Mouse (Mus musculus) myocyte (in vitro differentiated cells): ENCODE data around the gene Zc3h18. TPM values are rescaled to one million over a fixed set of nuclear protein-coding genes. Genes with fewer than 3 reads are reported as not detected.

Experiments
- H3K27me3 ChIP-seq: one replicate; pipeline ENCODE4 v1.6.1; 2011; ENCODE audit not compliant: control insufficient read depth, insufficient read depth, insufficient read length
- H3K36me3 ChIP-seq: one replicate; pipeline ENCODE4 v1.6.1; 2011; ENCODE audit not compliant: control insufficient read depth, insufficient read depth
- H3K4me2 ChIP-seq: one replicate; pipeline ENCODE4 v1.6.1; 2011; ENCODE audit warnings: low read depth, control low read depth
- H3K4me3 ChIP-seq: one replicate; pipeline ENCODE4 v1.5.1; 2011; ENCODE audit warnings: mild to moderate bottlenecking, control low read depth, moderate library complexity
- H3K79me2 ChIP-seq: one replicate; pipeline ENCODE4 v1.6.1; 2011; ENCODE audit not compliant: control insufficient read depth, insufficient read depth
- H3ac ChIP-seq: one replicate; pipeline ENCODE4 v1.6.1; 2011; ENCODE audit not compliant: control insufficient read depth, insufficient read length
- CEBPB ChIP-seq: IDR thresholded peaks from 2 replicates; pipeline ENCODE4 v1.6.1; 2011; ENCODE audit warnings: mild to moderate bottlenecking, moderate library complexity; ENCODE audit not compliant: poor library complexity, insufficient read depth, severe bottlenecking
- E2F4 ChIP-seq: IDR thresholded peaks from one replicate; pipeline ENCODE4 v1.6.1; 2011; ENCODE audit warnings: mild to moderate bottlenecking, control low read depth, moderate library complexity; ENCODE audit not compliant: insufficient read depth
- MAX ChIP-seq: IDR thresholded peaks from one replicate; pipeline ENCODE4 v1.6.1; 2011; ENCODE audit warnings: low read depth, mild to moderate bottlenecking, control low read depth
- MYOD1 ChIP-seq, 3 experiments: IDR thresholded peaks; one replicate each; pipeline ENCODE4 v1.6.1; 2011; ENCODE audit warnings: control low read depth in 2 of 3, low read depth in 2 of 3, mild to moderate bottlenecking in 2 of 3, moderate library complexity in 1 of 3; ENCODE audit not compliant: insufficient read length in 2 of 3, control insufficient read depth in 1 of 3
- MYOG ChIP-seq, 3 experiments: IDR thresholded peaks; one replicate each; pipeline ENCODE4 v1.6.1; 2011; ENCODE audit warnings: control low read depth in 2 of 3, low read depth in 2 of 3, mild to moderate bottlenecking in 2 of 3; ENCODE audit not compliant: insufficient read length in 2 of 3, control insufficient read depth in 1 of 3, insufficient read depth in 1 of 3
- POLR2A ChIP-seq: IDR thresholded peaks from one replicate; pipeline ENCODE4 v1.6.1; 2011; ENCODE audit warnings: low read depth, mild to moderate bottlenecking, control low read depth, moderate library complexity; ENCODE audit not compliant: insufficient read length
- POLR2AphosphoS2 ChIP-seq: IDR thresholded peaks from one replicate; pipeline ENCODE4 v1.6.1; 2011; ENCODE audit warnings: low read depth, control low read depth; ENCODE audit not compliant: insufficient read length
- REST ChIP-seq: IDR thresholded peaks from one replicate; pipeline ENCODE4 v1.6.1; 2011; ENCODE audit warnings: mild to moderate bottlenecking, control low read depth, moderate library complexity; ENCODE audit not compliant: insufficient read depth, insufficient read length
- SRF ChIP-seq: IDR thresholded peaks from one replicate; pipeline ENCODE4 v1.6.1; 2011; ENCODE audit warnings: low read depth; ENCODE audit not compliant: control insufficient read depth, insufficient read length
- TCF12 ChIP-seq: IDR thresholded peaks from one replicate; pipeline ENCODE4 v1.6.1; 2011; ENCODE audit warnings: mild to moderate bottlenecking, control low read depth; ENCODE audit not compliant: poor library complexity, insufficient read depth, severe bottlenecking
- TCF3 ChIP-seq: IDR thresholded peaks from one replicate; pipeline ENCODE4 v1.6.1; 2011; ENCODE audit warnings: low read depth, control low read depth; ENCODE audit not compliant: insufficient read length
- USF1 ChIP-seq: IDR thresholded peaks from one replicate; pipeline ENCODE4 v1.6.1; 2011; ENCODE audit warnings: low read depth, mild to moderate bottlenecking, control low read depth, moderate library complexity
- polyA plus RNA-seq: library from polyadenylated mRNA; unstranded; fragments of >200 nt; fragmentation: generic; extraction: Trizol; gene quantifications from one replicate; pipeline ENCODE4 v1.2.1, GENCODE M21; 2012; ENCODE audit warnings: missing spikeins

Zc3h18 gene
- polyA plus RNA-seq, 1 experiment = 28.8 TPM

- Histone ChIP-seq H3K4me2 (peak overlapping the region; percentile 64), H3K36me3 (no peaks in the 10 kb centered on the region), H3K27me3 (no peaks in the 10 kb centered on the region), H3K79me2 (no peaks in the 10 kb centered on the region), H3ac (no peak overlapping the region), H3K4me3 (no peak overlapping the region)
- no peak for TF ChIP-seq CEBPB
- no peak for TF ChIP-seq TCF3
- no peak for TF ChIP-seq MAX
- no peak for TF ChIP-seq REST
- no peak for TF ChIP-seq POLR2A
- peak in 2 of 3 experiments; percentile 34 to 43 for TF ChIP-seq MYOD1 (IDR thresholded peaks at IDR 0.05; ENCODE audit: control insufficient read depth in 1 of 3, insufficient read length in 2 of 3, low read depth in 2 of 3)
- peak in 1 of 3 experiments; percentile 51 for TF ChIP-seq MYOG (IDR thresholded peaks at IDR 0.05; ENCODE audit: control insufficient read depth in 1 of 3, insufficient read depth in 1 of 3, insufficient read length in 2 of 3, low read depth in 2 of 3)
- TF ChIP-seq TCF12 = no peak
- TF ChIP-seq USF1 = peak; percentile 86
- TF ChIP-seq POLR2AphosphoS2 = no peak
- TF ChIP-seq SRF = no peak
- no peak for TF ChIP-seq E2F4
Measured at GRCm38 (mm10) chr8:122368494-122368893, 7.9 kb upstream of the Zc3h18 start.

GRCm38 (mm10) chr8:122369665-122370064, 6.7 kb upstream of the Zc3h18 start:
- peaks cover 3% of the 10 kb centered on the region for H3K36me3 ChIP-seq
- no peak overlapping the region for H3ac ChIP-seq
- no peaks in the 10 kb centered on the region for H3K79me2 ChIP-seq
- TF ChIP-seq MYOG (IDR thresholded peaks at IDR 0.05; ENCODE audit: control insufficient read depth in 1 of 3, insufficient read depth in 1 of 3, insufficient read length in 2 of 3, low read depth in 2 of 3) = peak in 2 of 3 experiments; percentile 10 to 34
- TF ChIP-seq TCF3 = no peak
- TF ChIP-seq MYOD1 (IDR thresholded peaks at IDR 0.05; ENCODE audit: control insufficient read depth in 1 of 3, insufficient read length in 2 of 3, low read depth in 2 of 3) = peak in 2 of 3 experiments; percentile 22 to 35
- peak overlapping the region; percentile 64 for H3K4me2 ChIP-seq
- H3K4me3 ChIP-seq = no peak overlapping the region
- no peaks in the 10 kb centered on the region for H3K27me3 ChIP-seq

GRCm38 (mm10) chr8:122371706-122372105, 4.7 kb upstream of the Zc3h18 start:
- Histone ChIP-seq H3K79me2 (peaks cover 14% of the 10 kb centered on the region), H3K4me3 (no peak overlapping the region), H3K36me3 (peaks cover 6% of the 10 kb centered on the region), H3K27me3 (no peaks in the 10 kb centered on the region), H3ac (no peak overlapping the region), H3K4me2 (no peak overlapping the region)
- TF ChIP-seq MAX (no peak), CEBPB (no peak), E2F4 (no peak), SRF (no peak), TCF3 (no peak), REST (no peak), POLR2A (no peak), MYOD1 (IDR thresholded peaks at IDR 0.05; ENCODE audit: control insufficient read depth in 1 of 3, insufficient read length in 2 of 3, low read depth in 2 of 3) (no peak), POLR2AphosphoS2 (no peak), TCF12 (no peak)

- H3K36me3 ChIP-seq = peaks cover 15% of the 10 kb centered on the region
- H3K4me2 ChIP-seq = peak overlapping the region; percentile 85
- H3K4me3 ChIP-seq = peak overlapping the region; percentile 90
- TF ChIP-seq POLR2A (peak; percentile 8), CEBPB (no peak)
- H3K79me2 ChIP-seq = peaks cover 49% of the 10 kb centered on the region
- no peaks in the 10 kb centered on the region for H3K27me3 ChIP-seq
- H3ac ChIP-seq = no peak overlapping the region
Measured at GRCm38 (mm10) chr8:122375320-122375719, 1.1 kb upstream of the Zc3h18 start.

GRCm38 (mm10) chr8:122375751-122376364, 551 bp upstream of the Zc3h18 start:
- H3ac ChIP-seq = peak overlapping the region; percentile 74
- peak overlapping the region; percentile 85 for H3K4me2 ChIP-seq
- peaks cover 17% of the 10 kb centered on the region for H3K36me3 ChIP-seq
- peaks cover 54% of the 10 kb centered on the region for H3K79me2 ChIP-seq
- H3K27me3 ChIP-seq = no peaks in the 10 kb centered on the region
- TF ChIP-seq USF1 (no peak), MAX (no peak), TCF12 (no peak), MYOD1 (IDR thresholded peaks at IDR 0.05; ENCODE audit: control insufficient read depth in 1 of 3, insufficient read length in 2 of 3, low read depth in 2 of 3) (no peak), E2F4 (no peak), MYOG (IDR thresholded peaks at IDR 0.05; ENCODE audit: control insufficient read depth in 1 of 3, insufficient read depth in 1 of 3, insufficient read length in 2 of 3, low read depth in 2 of 3) (no peak), REST (no peak), POLR2A (no peak), POLR2AphosphoS2 (no peak), TCF3 (no peak), CEBPB (no peak), SRF (no peak)
- H3K4me3 ChIP-seq = peak overlapping the region; percentile 90
